Mouse (Mus musculus) intestine, postnatal 0 days (tissue): ENCODE results near the gene Cd37. TPM values are rescaled to one million over a fixed set of nuclear protein-coding genes. Genes with fewer than 3 reads are reported as not detected.

Experiments used
- ATAC-seq: fragments of 200-750 bp; cut with Nextera tagmentation; 2 replicates; pipeline ENCODE4 v1.8.0; 2017; ENCODE audit warnings: mild to moderate bottlenecking, moderate TSS enrichment, moderate library complexity
- H3K27ac ChIP-seq: fragments of 300-500 bp; sonication (generic); 2 replicates; pipeline ENCODE4 v1.5.1; 2014; ENCODE audit warnings: mild to moderate bottlenecking, low read depth, low read length, moderate library complexity
- H3K27me3 ChIP-seq: fragments of 300-500 bp; sonication (generic); replicated peaks from 2 replicates; pipeline ENCODE4 v1.6.1; 2014; ENCODE audit warnings: low read length, mixed read lengths; ENCODE audit not compliant: control insufficient read depth, insufficient read depth
- H3K36me3 ChIP-seq: fragments of 300-500 bp; sonication (generic); 2 replicates; pipeline ENCODE4 v1.6.1; 2014; ENCODE audit warnings: mild to moderate bottlenecking, moderate library complexity; ENCODE audit not compliant: control insufficient read depth, insufficient read depth
- H3K4me1 ChIP-seq: fragments of 300-500 bp; sonication (generic); replicated peaks from 2 replicates; pipeline ENCODE4 v1.6.1; 2014; ENCODE audit warnings: antibody characterized with exemption, low read length, mixed read lengths; ENCODE audit not compliant: control insufficient read depth, insufficient read depth
- H3K4me2 ChIP-seq: fragments of 300-500 bp; sonication (generic); replicated peaks from 2 replicates; pipeline ENCODE4 v1.6.1; 2014; ENCODE audit warnings: low read depth, mild to moderate bottlenecking, moderate library complexity
- H3K4me3 ChIP-seq: fragments of 300-500 bp; sonication (generic); 2 replicates; pipeline ENCODE4 v1.5.1; 2014; ENCODE audit warnings: low read depth, low read length
- H3K9ac ChIP-seq: fragments of 300-500 bp; sonication (generic); 2 replicates; pipeline ENCODE4 v1.6.1; 2014; ENCODE audit warnings: mild to moderate bottlenecking, low read depth, low read length
- H3K9me3 ChIP-seq: fragments of 300-500 bp; sonication (generic); 2 replicates; pipeline ENCODE4 v1.6.1; 2016; ENCODE audit warnings: mixed run types; ENCODE audit not compliant: control insufficient read depth
- CTCF ChIP-seq: sonication (generic); IDR thresholded peaks from 2 replicates; pipeline ENCODE4 v1.5.1; 2016; ENCODE audit warnings: low read depth, mild to moderate bottlenecking, control low read depth, antibody characterized with exemption, moderate library complexity
- WGBS: fragments of 180-500 bp; shearing (Covaris S2); extraction: QIAGEN DNeasy Blood & Tissue Kit; methylation state at CpG from one replicate; pipeline ENCODE4 v1.1.7; 2014; 5-methylcytosine and 5-hydroxymethylcytosine counted together
- polyA plus RNA-seq: library from polyadenylated mRNA; unstranded; fragments of >200 nt; fragmentation: Nextera tagmentation; extraction: Ambion mirVana; gene quantifications from 2 replicates; pipeline ENCODE4 v1.2.1, GENCODE M21; 2015

Gene Cd37
- polyA plus RNA-seq, 1 experiment from 2014 or later, result 2.3 TPM

DNA sequence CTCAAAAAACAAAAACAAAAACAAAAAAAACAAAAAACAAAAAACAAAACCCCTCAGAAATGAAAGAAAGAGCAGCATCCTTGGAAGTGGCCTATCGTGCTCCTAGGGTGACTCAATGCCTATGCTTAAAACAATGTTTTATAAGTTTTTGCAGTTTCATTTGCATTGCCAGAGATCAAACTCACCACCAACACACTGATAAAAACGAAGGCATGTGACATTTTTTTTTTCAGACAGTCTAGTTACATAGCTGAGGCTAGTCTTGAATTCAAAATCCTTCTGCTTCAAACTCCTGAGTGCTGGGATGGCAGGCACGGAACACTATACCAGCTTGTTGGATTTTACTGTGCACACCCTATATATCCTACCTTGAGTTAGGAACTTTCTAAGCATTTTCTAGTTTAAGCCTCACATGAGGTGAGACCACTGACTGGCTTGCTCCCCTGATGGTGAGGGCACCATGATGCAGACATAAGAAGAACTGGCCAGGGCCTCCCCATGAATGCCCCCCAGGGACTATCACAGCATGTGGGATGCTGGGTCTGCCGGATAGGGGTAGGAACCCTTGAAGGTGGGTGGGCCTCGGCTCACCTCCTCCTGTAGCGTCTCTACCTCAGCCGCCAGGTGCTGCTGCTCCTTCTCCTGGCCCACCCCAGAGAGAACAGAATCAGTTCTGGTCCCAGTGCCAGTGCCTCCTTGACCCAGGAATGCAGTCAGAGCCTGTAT is 46.2 kb downstream of the Cd37 start:
- Histone ChIP-seq H3K4me2 (no peak overlapping the region), H3K27ac (no peak overlapping the region), H3K9me3 (no peaks in the 10 kb centered on the region), H3K4me3 (no peak overlapping the region), H3K9ac (no peak overlapping the region), H3K27me3 (peaks cover 21% of the 10 kb centered on the region; the same call in 1 of the 2 replicates), H3K36me3 (no peaks in the 10 kb centered on the region), H3K4me1 (no peaks in the 10 kb centered on the region)
- 87% methylated on average over 7 of the region's 7 CpGs for WGBS
- no peak for ATAC-seq
- TF ChIP-seq CTCF, result no peak

DNA sequence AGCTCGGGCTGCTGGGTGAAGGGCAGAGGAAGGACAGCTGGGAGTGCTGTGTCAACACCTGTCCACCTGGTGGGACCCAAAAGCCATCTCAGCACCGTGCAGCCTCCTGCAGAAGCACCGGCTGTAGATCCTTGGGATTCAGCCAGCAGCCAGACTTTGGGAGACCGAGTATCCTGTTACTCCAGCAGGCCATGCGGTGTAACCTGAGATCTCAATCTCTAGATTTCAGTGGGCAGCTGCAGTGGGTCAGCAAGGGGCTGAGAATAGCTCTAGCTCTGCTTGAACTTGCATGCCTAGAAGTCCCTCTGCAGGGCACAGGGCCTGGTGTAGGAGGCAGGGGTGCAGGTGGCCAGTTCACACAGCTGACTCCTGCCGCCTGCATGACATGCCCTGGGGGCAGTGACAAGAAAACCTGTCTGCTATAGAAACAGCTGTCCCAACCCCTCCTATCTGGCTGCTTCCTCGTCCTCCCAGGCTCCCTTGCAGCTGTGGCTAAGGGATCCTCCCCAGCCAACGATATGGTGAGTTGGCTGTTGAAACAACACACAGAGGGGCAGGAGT is 47.0 kb downstream of the Cd37 start:
- Histone ChIP-seq H3K4me2 (no peak overlapping the region), H3K27me3 (peaks cover 21% of the 10 kb centered on the region; the same call in 1 of the 2 replicates), H3K4me1 (no peaks in the 10 kb centered on the region), H3K9me3 (no peaks in the 10 kb centered on the region), H3K9ac (no peak overlapping the region), H3K36me3 (no peaks in the 10 kb centered on the region), H3K4me3 (no peak overlapping the region), H3K27ac (no peak overlapping the region)
- WGBS, result 15% methylated on average over 8 of the region's 8 CpGs
- TF ChIP-seq CTCF, result no peak
- no peak for ATAC-seq

DNA sequence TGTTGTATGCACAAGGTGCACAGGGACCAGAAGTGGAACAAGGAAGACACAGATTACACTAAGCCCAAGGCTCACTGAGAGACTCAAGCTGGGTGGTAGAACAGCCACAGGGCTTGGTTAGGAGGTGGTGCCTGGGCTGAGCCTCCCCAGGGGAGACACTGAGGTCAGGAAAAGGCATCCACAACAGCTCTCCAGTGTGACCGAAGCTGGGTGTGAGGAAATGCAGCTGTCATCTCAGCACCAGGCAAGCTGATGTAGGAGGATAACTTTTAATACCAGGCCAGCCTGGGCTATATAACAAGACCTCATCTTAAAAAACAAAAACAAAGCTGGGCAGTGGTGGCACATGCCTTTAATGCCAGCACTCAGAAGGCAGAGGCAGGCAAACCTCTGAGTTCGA is 47.8 kb downstream of the Cd37 start:
- WGBS, result 65% methylated on average over 2 of the region's 2 CpGs
- no peaks in the 10 kb centered on the region for H3K4me1 ChIP-seq
- H3K4me3 ChIP-seq, result no peak overlapping the region
- H3K27me3 ChIP-seq, result peaks cover 28% of the 10 kb centered on the region; the same call in 1 of the 2 replicates
- ATAC-seq, result no peak
- no peak overlapping the region for H3K4me2 ChIP-seq
- no peak overlapping the region for H3K9ac ChIP-seq
- no peak for TF ChIP-seq CTCF
- H3K27ac ChIP-seq, result no peak overlapping the region
- H3K9me3 ChIP-seq, result no peaks in the 10 kb centered on the region
- H3K36me3 ChIP-seq, result no peaks in the 10 kb centered on the region

DNA sequence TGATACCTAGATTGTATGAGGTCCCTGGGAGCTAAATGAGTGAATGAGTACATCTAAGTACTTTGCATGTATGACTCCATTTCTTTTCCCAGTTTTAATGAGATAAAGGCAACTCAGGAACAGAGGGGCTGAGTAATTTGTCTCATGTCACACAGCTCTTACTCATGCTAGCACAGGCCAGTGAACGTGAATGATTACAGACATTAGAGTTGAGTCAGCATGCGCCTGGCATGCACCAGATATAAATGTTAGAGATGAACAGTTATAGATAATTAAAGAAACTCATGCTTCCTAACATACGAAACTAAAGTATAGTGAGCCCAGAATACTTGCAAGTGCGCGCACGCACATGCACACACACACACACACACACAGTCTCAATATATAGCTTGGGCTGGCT is 48.7 kb downstream of the Cd37 start:
- Histone ChIP-seq H3K4me1 (no peaks in the 10 kb centered on the region), H3K9ac (no peak overlapping the region), H3K4me2 (no peak overlapping the region), H3K9me3 (no peaks in the 10 kb centered on the region), H3K27ac (no peak overlapping the region), H3K27me3 (peaks cover 31% of the 10 kb centered on the region), H3K36me3 (no peaks in the 10 kb centered on the region), H3K4me3 (no peak overlapping the region)
- TF ChIP-seq CTCF, result no peak
- no peak for ATAC-seq
- WGBS, result 85% methylated on average over 6 of the region's 6 CpGs

DNA sequence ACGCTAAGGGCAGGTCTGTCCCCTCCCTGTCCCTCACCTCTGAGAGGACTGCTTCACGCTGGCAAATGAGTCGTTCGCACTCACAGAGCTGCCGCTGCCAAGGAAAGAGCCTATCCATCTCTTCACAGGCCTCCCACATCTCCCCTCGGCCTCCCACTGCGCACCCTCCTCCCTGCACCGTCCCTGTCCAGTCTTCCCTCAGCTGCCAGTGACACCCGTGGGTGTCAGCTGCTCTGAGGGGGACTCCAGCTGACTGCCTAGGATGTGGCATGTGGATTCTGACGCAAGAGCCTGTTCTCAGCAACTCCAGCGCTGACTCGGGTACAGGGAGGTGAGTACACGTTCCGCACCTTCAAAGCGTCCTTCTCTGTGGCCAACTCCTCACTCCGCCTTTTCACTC is 49.3 kb downstream of the Cd37 start:
- Histone ChIP-seq H3K4me1 (no peaks in the 10 kb centered on the region), H3K9ac (no peak overlapping the region), H3K4me2 (no peak overlapping the region), H3K27me3 (peaks cover 37% of the 10 kb centered on the region), H3K4me3 (no peak overlapping the region), H3K36me3 (no peaks in the 10 kb centered on the region), H3K27ac (no peak overlapping the region), H3K9me3 (no peaks in the 10 kb centered on the region)
- 45% methylated on average over 16 of the region's 16 CpGs for WGBS
- ATAC-seq, result no peak
- no peak for TF ChIP-seq CTCF

DNA sequence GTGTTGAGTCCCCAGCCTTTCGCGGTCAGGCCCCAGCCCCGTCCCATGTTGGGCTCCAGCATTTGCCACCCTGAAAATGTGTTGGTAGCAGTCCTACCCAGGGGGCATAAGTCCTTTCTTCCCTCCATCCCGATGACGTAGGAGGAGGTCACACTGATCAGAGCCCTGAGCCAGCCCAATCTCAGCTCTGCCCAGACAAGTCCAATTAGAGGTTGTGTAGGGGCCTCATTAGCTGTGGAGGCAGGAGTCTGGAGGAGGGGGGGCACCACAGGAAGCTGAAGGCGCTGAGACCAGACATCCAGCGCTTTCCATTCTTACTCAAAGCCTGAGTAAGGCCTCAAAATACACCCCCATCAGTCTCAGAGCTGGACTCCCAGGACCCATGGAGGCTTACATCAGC is 53.0 kb downstream of the Cd37 start:
- H3K9me3 ChIP-seq, result no peaks in the 10 kb centered on the region
- no peak overlapping the region for H3K27ac ChIP-seq
- TF ChIP-seq CTCF, result no peak
- peaks cover 68% of the 10 kb centered on the region for H3K27me3 ChIP-seq
- WGBS, result 70% methylated on average over 7 of the region's 7 CpGs
- 0 out of 2 replicates have a peak, but pooled peaks cover 3% of the 10 kb centered on the region for H3K4me1 ChIP-seq
- no peaks in the 10 kb centered on the region for H3K36me3 ChIP-seq
- no peak for ATAC-seq
- H3K4me3 ChIP-seq, result no peak overlapping the region
- H3K9ac ChIP-seq, result no peak overlapping the region
- H3K4me2 ChIP-seq, result no peak overlapping the region
